Mouse (Mus musculus) liver, embryonic 15.5 days (tissue): ENCODE results near the gene Myh3. TPM values are rescaled to one million over a fixed set of nuclear protein-coding genes. Genes with fewer than 3 reads are reported as not detected.

Experiments used
- ATAC-seq: fragments of 200-750 bp; cut with Nextera tagmentation; 2 replicates; pipeline ENCODE4 v1.8.0; 2017; ENCODE audit warnings: moderate number of reproducible peaks, mild to moderate bottlenecking, moderate library complexity; ENCODE audit not compliant: insufficient read depth
- H3K27ac ChIP-seq: fragments of 300-500 bp; sonication (generic); replicated peaks from 2 replicates; pipeline ENCODE4 v1.5.1; 2015; ENCODE audit warnings: mild to moderate bottlenecking, inconsistent platforms
- H3K27me3 ChIP-seq: fragments of 300-500 bp; sonication (generic); 2 replicates; pipeline ENCODE4 v1.6.1; 2015; ENCODE audit warnings: mild to moderate bottlenecking, inconsistent platforms
- H3K36me3 ChIP-seq: fragments of 300-500 bp; sonication (generic); replicated peaks from 2 replicates; pipeline ENCODE4 v1.6.1; 2015; ENCODE audit warnings: moderate library complexity, mild to moderate bottlenecking, inconsistent platforms
- H3K4me1 ChIP-seq: fragments of 300-500 bp; sonication (generic); replicated peaks from 2 replicates; pipeline ENCODE4 v1.6.1; 2015; ENCODE audit warnings: inconsistent platforms
- H3K4me2 ChIP-seq: fragments of 300-500 bp; sonication (generic); 2 replicates; pipeline ENCODE4 v1.6.1; 2015; ENCODE audit warnings: moderate library complexity, mild to moderate bottlenecking, inconsistent platforms
- H3K4me3 ChIP-seq: fragments of 300-500 bp; sonication (generic); replicated peaks from 2 replicates; pipeline ENCODE4 v1.5.1; 2015; ENCODE audit warnings: mild to moderate bottlenecking, inconsistent platforms
- H3K9ac ChIP-seq: fragments of 300-500 bp; sonication (generic); 2 replicates; pipeline ENCODE4 v1.6.1; 2015; ENCODE audit warnings: moderate library complexity, mild to moderate bottlenecking, inconsistent platforms
- H3K9me3 ChIP-seq: fragments of 300-500 bp; sonication (generic); replicated peaks from 2 replicates; pipeline ENCODE4 v1.6.1; 2016; ENCODE audit warnings: inconsistent platforms
- WGBS: fragments of 180-500 bp; shearing (Covaris S2); methylation state at CpG from one replicate; pipeline ENCODE4 v1.1.7; 2015; ENCODE audit warnings: mixed read lengths; ENCODE audit not compliant: insufficient replicate concordance; 5-methylcytosine and 5-hydroxymethylcytosine counted together
- polyA plus RNA-seq: library from polyadenylated mRNA; unstranded; fragments of >200 nt; fragmentation: Nextera tagmentation; extraction: Ambion mirVana; gene quantifications from 2 replicates; pipeline ENCODE4 v1.2.1, GENCODE M21; 2015

Myh3 gene
- polyA plus RNA-seq, 1 experiment from 2014 or later = 7.3 TPM

DNA sequence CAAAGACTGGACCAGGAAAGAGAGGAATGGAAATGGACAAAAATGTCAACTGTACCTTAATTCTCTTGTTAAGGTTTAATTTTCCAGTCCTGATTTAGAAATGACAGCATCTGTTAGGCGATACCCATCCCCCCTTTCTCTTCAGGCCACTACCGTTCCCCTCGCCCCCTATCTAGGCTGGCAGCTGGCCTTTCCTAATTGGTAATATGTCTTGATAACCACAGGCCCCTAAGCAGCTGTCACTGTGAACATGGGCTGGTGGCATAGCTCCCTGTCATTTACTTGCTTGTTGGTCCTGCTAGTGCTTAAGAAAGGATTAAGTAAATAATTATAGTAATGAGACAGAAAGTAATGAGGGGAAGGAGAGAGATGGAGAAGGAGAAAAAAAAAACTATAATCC, 665 bp upstream of the Myh3 start:
- Histone ChIP-seq H3K4me2 (no peak overlapping the region), H3K4me3 (no peak overlapping the region), H3K36me3 (no peaks in the 10 kb centered on the region), H3K27ac (no peak overlapping the region), H3K4me1 (peaks cover 5% of the 10 kb centered on the region; the same call in 1 of the 2 replicates), H3K27me3 (peaks cover 9% of the 10 kb centered on the region; the same call in 1 of the 2 replicates), H3K9me3 (no peaks in the 10 kb centered on the region), H3K9ac (no peak overlapping the region)
- ATAC-seq = no peak
- WGBS = 23% methylated on average over 3 of the region's 3 CpGs

- Histone ChIP-seq H3K4me2 (no peak overlapping the region), H3K27me3 (peaks cover 22% of the 10 kb centered on the region)
- WGBS = 67% methylated on average over 6 of the region's 6 CpGs
Observed at GRCm38 (mm10) chr11:67078888-67079287, 788 bp downstream of the Myh3 start.

GRCm38 (mm10) chr11:67079740-67080139, 1.6 kb downstream of the Myh3 start:
- H3K36me3 ChIP-seq = no peaks in the 10 kb centered on the region
- no peaks in the 10 kb centered on the region for H3K9me3 ChIP-seq
- H3K4me3 ChIP-seq = no peak overlapping the region
- no peak overlapping the region for H3K4me2 ChIP-seq
- H3K9ac ChIP-seq = no peak overlapping the region
- WGBS = 59% methylated on average over 11 of the region's 11 CpGs
- H3K27ac ChIP-seq = no peak overlapping the region
- peaks cover 5% of the 10 kb centered on the region; the same call in 1 of the 2 replicates for H3K4me1 ChIP-seq
- peaks cover 31% of the 10 kb centered on the region for H3K27me3 ChIP-seq
- ATAC-seq = no peak

More at GRCm38 (mm10) chr11:67078888-67079287, 788 bp downstream of the Myh3 start:
- peaks cover 5% of the 10 kb centered on the region; the same call in 1 of the 2 replicates for H3K4me1 ChIP-seq
- H3K27ac ChIP-seq = no peak overlapping the region
- H3K36me3 ChIP-seq = no peaks in the 10 kb centered on the region
- no peak overlapping the region for H3K9ac ChIP-seq
- ATAC-seq = no peak
- no peaks in the 10 kb centered on the region for H3K9me3 ChIP-seq
- no peak overlapping the region for H3K4me3 ChIP-seq

- WGBS = 1% methylated on average over 3 of the region's 3 CpGs
- ATAC-seq = no peak
- H3K36me3 ChIP-seq = no peaks in the 10 kb centered on the region
Observed at GRCm38 (mm10) chr11:67080168-67080567, 2.1 kb downstream of the Myh3 start.

GRCm38 (mm10) chr11:67081125-67081649, 3.1 kb downstream of the Myh3 start:
- H3K27me3 ChIP-seq = peaks cover 35% of the 10 kb centered on the region
- no peak overlapping the region for H3K4me3 ChIP-seq
- no peaks in the 10 kb centered on the region for H3K9me3 ChIP-seq
- no peak overlapping the region for H3K4me2 ChIP-seq
- H3K9ac ChIP-seq = no peak overlapping the region
- H3K27ac ChIP-seq = no peak overlapping the region
- H3K36me3 ChIP-seq = no peaks in the 10 kb centered on the region
- 2% methylated on average over 11 of the region's 11 CpGs for WGBS
- peak; percentile 60 for ATAC-seq
- peaks cover 5% of the 10 kb centered on the region; the same call in 1 of the 2 replicates for H3K4me1 ChIP-seq

More at GRCm38 (mm10) chr11:67080168-67080567, 2.1 kb downstream of the Myh3 start:
- Histone ChIP-seq H3K4me3 (no peak overlapping the region), H3K27ac (no peak overlapping the region), H3K4me2 (no peak overlapping the region), H3K9me3 (no peaks in the 10 kb centered on the region), H3K4me1 (peaks cover 5% of the 10 kb centered on the region; the same call in 1 of the 2 replicates), H3K9ac (no peak overlapping the region), H3K27me3 (peaks cover 35% of the 10 kb centered on the region)

- H3K4me1 ChIP-seq = peaks cover 5% of the 10 kb centered on the region; the same call in 1 of the 2 replicates
- H3K36me3 ChIP-seq = no peaks in the 10 kb centered on the region
- H3K4me2 ChIP-seq = no peak overlapping the region
- H3K9ac ChIP-seq = no peak overlapping the region
- peaks cover 35% of the 10 kb centered on the region for H3K27me3 ChIP-seq
- H3K9me3 ChIP-seq = no peaks in the 10 kb centered on the region
- WGBS = 51% methylated on average over 7 of the region's 7 CpGs
- no peak for ATAC-seq
- H3K4me3 ChIP-seq = no peak overlapping the region
- H3K27ac ChIP-seq = no peak overlapping the region
Observed at GRCm38 (mm10) chr11:67082188-67082587, 4.1 kb downstream of the Myh3 start.

DNA sequence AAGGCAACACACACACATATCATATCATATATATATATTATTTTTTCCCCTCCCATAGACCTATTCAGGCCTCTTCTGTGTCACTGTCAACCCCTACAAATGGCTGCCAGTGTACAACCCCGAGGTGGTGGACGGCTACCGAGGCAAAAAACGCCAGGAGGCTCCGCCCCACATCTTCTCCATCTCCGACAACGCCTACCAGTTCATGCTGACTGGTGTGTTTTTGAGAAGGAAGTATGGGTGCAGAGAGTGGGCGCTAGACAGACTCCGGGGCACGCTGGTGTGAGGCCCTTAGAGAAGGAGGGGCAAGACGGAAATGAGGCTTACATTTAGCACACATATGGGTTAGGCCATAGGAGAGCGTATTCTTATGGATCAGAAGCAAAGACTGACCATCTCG, 4.7 kb downstream of the Myh3 start:
- H3K27ac ChIP-seq = no peak overlapping the region
- peaks cover 5% of the 10 kb centered on the region; the same call in 1 of the 2 replicates for H3K4me1 ChIP-seq
- H3K9ac ChIP-seq = no peak overlapping the region
- H3K36me3 ChIP-seq = no peaks in the 10 kb centered on the region
- H3K27me3 ChIP-seq = peaks cover 35% of the 10 kb centered on the region
- no peak overlapping the region for H3K4me3 ChIP-seq
- H3K9me3 ChIP-seq = no peaks in the 10 kb centered on the region
- 50% methylated on average over 13 of the region's 13 CpGs for WGBS
- ATAC-seq = no peak
- H3K4me2 ChIP-seq = no peak overlapping the region

DNA sequence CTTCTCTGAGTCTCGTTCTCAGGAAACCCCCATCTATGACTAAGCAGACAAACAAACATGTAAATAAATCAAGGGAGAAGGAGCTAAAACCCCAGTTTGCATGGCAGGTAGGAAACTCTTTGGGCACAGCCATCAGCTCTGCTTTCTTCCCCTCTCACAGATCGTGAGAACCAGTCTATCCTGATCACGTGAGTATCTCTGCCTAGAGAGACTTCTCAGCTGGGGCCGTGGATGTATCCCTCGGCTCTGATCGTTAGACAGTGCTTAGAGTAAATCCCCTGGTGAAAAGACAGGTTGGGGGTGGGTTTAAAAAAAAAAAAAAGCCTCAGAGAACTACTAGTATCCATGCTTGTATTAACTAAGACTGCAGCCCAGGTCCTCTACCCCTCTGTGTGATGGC, 5.1 kb downstream of the Myh3 start:
- H3K9me3 ChIP-seq = no peaks in the 10 kb centered on the region
- H3K9ac ChIP-seq = no peak overlapping the region
- no peak overlapping the region for H3K4me2 ChIP-seq
- no peaks in the 10 kb centered on the region for H3K36me3 ChIP-seq
- H3K27ac ChIP-seq = no peak overlapping the region
- no peak overlapping the region for H3K4me3 ChIP-seq
- H3K27me3 ChIP-seq = peaks cover 33% of the 10 kb centered on the region
- WGBS = 50% methylated on average over 6 of the region's 6 CpGs
- H3K4me1 ChIP-seq = peaks cover 5% of the 10 kb centered on the region; the same call in 1 of the 2 replicates
- no peak for ATAC-seq

- H3K27me3 ChIP-seq = peaks cover 31% of the 10 kb centered on the region
- H3K27ac ChIP-seq = no peak overlapping the region
- H3K4me3 ChIP-seq = no peak overlapping the region
- no peak overlapping the region for H3K4me2 ChIP-seq
- ATAC-seq = no peak
- WGBS = 38% methylated on average over 32 of the region's 32 CpGs
- no peaks in the 10 kb centered on the region for H3K36me3 ChIP-seq
- H3K9ac ChIP-seq = no peak overlapping the region
- H3K9me3 ChIP-seq = no peaks in the 10 kb centered on the region
- peaks cover 5% of the 10 kb centered on the region; the same call in 1 of the 2 replicates for H3K4me1 ChIP-seq
Observed at GRCm38 (mm10) chr11:67083712-67084340, 5.7 kb downstream of the Myh3 start.

DNA sequence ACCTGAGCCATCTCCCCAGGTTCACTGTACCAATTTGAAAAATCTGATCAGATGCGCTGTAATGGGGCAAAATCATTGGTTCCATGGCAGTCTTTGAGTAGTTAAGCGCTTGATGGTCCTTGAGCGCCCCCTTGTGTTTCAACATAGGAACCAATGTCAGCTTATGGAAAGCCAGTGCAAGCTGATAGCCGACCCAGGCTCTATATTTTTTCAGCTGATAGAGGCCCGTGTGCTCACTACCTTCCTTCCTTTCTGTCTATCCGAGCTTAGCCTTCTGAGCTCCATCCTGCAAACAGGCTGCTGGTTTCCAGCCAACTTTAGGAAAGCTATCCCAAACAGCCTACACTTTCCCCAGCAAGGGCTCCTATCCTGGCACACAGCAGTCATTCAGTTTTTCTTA, 7.4 kb downstream of the Myh3 start:
- Histone ChIP-seq H3K27me3 (peaks cover 31% of the 10 kb centered on the region), H3K4me3 (no peak overlapping the region), H3K4me1 (peaks cover 5% of the 10 kb centered on the region; the same call in 1 of the 2 replicates), H3K9me3 (no peaks in the 10 kb centered on the region), H3K9ac (no peak overlapping the region), H3K36me3 (no peaks in the 10 kb centered on the region), H3K27ac (no peak overlapping the region), H3K4me2 (no peak overlapping the region)
- 3% methylated on average over 6 of the region's 6 CpGs for WGBS
- no peak for ATAC-seq

GRCm38 (mm10) chr11:67086467-67087164, 8.5 kb downstream of the Myh3 start:
- Histone ChIP-seq H3K4me3 (no peak overlapping the region), H3K27me3 (peaks cover 31% of the 10 kb centered on the region), H3K9me3 (no peaks in the 10 kb centered on the region), H3K4me2 (no peak overlapping the region), H3K36me3 (no peaks in the 10 kb centered on the region), H3K27ac (no peak overlapping the region), H3K9ac (no peak overlapping the region), H3K4me1 (no peaks in the 10 kb centered on the region)
- 44% methylated on average over 9 of the region's 9 CpGs for WGBS
- ATAC-seq = no peak
